Mouse (Mus musculus) CH12.LX (cell line): ENCODE measurements at regions not wholly inside any gene's neighbourhood (a gene's known extent, or its start where the extent isn't known, plus 50 kb on each side); places are given as distances from the start of the nearest gene placed in this dataset.
A peak's percentile ranks its signal among the peaks of the same experiment; 100 is the strongest.

Experiments used
- DNase-seq: peaks from one replicate; pipeline ENCODE4 v3.0.0-alpha.2; 2013; ENCODE audit errors: extremely low read depth
- H3K27ac ChIP-seq: 2 replicates; pipeline ENCODE4 v1.5.1; 2012; ENCODE audit warnings: low read depth, mild to moderate bottlenecking, control low read depth, moderate library complexity; ENCODE audit not compliant: insufficient read depth
- H3K27me3 ChIP-seq: replicated peaks from 2 replicates; pipeline ENCODE3; 2012; ENCODE audit warnings: inconsistent platforms
- H3K36me3 ChIP-seq, 2 experiments: replicated peaks in 1 of 2; 2 replicates each; pipeline versions ENCODE3 to v1.6.1; 2012; ENCODE audit warnings: inconsistent platforms in 1 of 2, low read length in 1 of 2, mild to moderate bottlenecking in 1 of 2, mixed read lengths in 1 of 2, moderate library complexity in 1 of 2; ENCODE audit not compliant: control insufficient read depth in 1 of 2, insufficient read depth in 1 of 2
- H3K4me1 ChIP-seq, 2 experiments: 2 replicates each; pipeline ENCODE4 v1.6.1; 2012; ENCODE audit warnings: inconsistent platforms in 1 of 2, moderate library complexity in 1 of 2; ENCODE audit not compliant: insufficient read depth in 2 of 2, control insufficient read depth in 1 of 2
- H3K4me2 ChIP-seq: 2 replicates; pipeline ENCODE4 v1.6.1; 2012; ENCODE audit warnings: low read depth, mild to moderate bottlenecking, control low read depth; ENCODE audit not compliant: poor library complexity, insufficient read depth, severe bottlenecking
- H3K4me3 ChIP-seq, 3 experiments: fragments of 150-350 bp in 1 of 3; sonication (generic) in 1 of 3; replicated peaks in 1 of 3; 2 replicates each; pipeline versions ENCODE3 to v1.5.1; 2011 to 2012; ENCODE audit warnings: low read depth in 2 of 3, low read length in 2 of 3, mild to moderate bottlenecking in 2 of 3, moderate library complexity in 2 of 3, control low read depth in 1 of 3, improper control_type of control experiment in 1 of 3, inconsistent platforms in 1 of 3, mixed read lengths in 1 of 3; ENCODE audit not compliant: poor library complexity in 1 of 3
- H3K79me2 ChIP-seq: replicated peaks from 2 replicates; pipeline ENCODE4 v1.6.1; 2012; ENCODE audit warnings: mild to moderate bottlenecking, moderate library complexity; ENCODE audit not compliant: control insufficient read depth, poor library complexity, insufficient read depth, severe bottlenecking; ENCODE audit errors: extremely low read depth
- H3K9ac ChIP-seq: 2 replicates; pipeline ENCODE4 v1.6.1; 2012; ENCODE audit warnings: low read depth, mild to moderate bottlenecking, control low read depth, moderate library complexity; ENCODE audit not compliant: insufficient read depth
- H3K9me3 ChIP-seq: replicated peaks from 2 replicates; pipeline ENCODE3; 2012; ENCODE audit warnings: low read length, inconsistent platforms, mixed read lengths
- BHLHE40 ChIP-seq: IDR thresholded peaks from 2 replicates; pipeline ENCODE4 v1.6.1; 2011; ENCODE audit warnings: mild to moderate bottlenecking, low read depth, low read length, improper control_type of control experiment
- CHD1 ChIP-seq: IDR thresholded peaks from 2 replicates; pipeline ENCODE4 v1.6.1; 2012; ENCODE audit warnings: low read depth, low read length, improper control_type of control experiment, inconsistent platforms
- CHD2 ChIP-seq: IDR thresholded peaks from 2 replicates; pipeline ENCODE4 v1.6.1; 2011; ENCODE audit warnings: low read length, improper control_type of control experiment
- CTCF ChIP-seq, 2 experiments: IDR thresholded peaks in 1 of 2; conservative IDR thresholded peaks in 1 of 2; 2 replicates each; pipeline ENCODE4 v1.5.1; 2011 to 2012; ENCODE audit warnings: low read depth in 2 of 2, low read length in 2 of 2, improper control_type of control experiment in 1 of 2, inconsistent platforms in 1 of 2, mild to moderate bottlenecking in 1 of 2, moderate library complexity in 1 of 2
- ELF1 ChIP-seq: IDR thresholded peaks from 2 replicates; pipeline ENCODE4 v1.6.1; 2014; ENCODE audit warnings: low read depth, mild to moderate bottlenecking, inconsistent platforms, low read length, improper control_type of control experiment
- EP300 ChIP-seq: IDR thresholded peaks from 2 replicates; pipeline ENCODE4 v1.6.1; 2011; ENCODE audit warnings: low read length, improper control_type of control experiment
- ETS1 ChIP-seq: conservative IDR thresholded peaks from 2 replicates; pipeline ENCODE4 v1.6.1; 2012; ENCODE audit warnings: low read depth, mild to moderate bottlenecking, inconsistent platforms, low read length, improper control_type of control experiment, moderate library complexity
- GABPA ChIP-seq: IDR thresholded peaks from 2 replicates; pipeline ENCODE4 v1.6.1; 2012; ENCODE audit warnings: low read depth, low read length, improper control_type of control experiment, inconsistent platforms; ENCODE audit not compliant: insufficient replicate concordance
- HCFC1 ChIP-seq: IDR thresholded peaks from 2 replicates; pipeline ENCODE4 v1.6.1; 2012; ENCODE audit warnings: low read depth, mild to moderate bottlenecking, inconsistent platforms, low read length, improper control_type of control experiment
- JUN ChIP-seq: IDR thresholded peaks from 2 replicates; pipeline ENCODE4 v1.6.1; 2011; ENCODE audit warnings: low read depth, mild to moderate bottlenecking, low read length, improper control_type of control experiment, moderate library complexity; ENCODE audit not compliant: insufficient read depth
- JUND ChIP-seq: conservative IDR thresholded peaks from 2 replicates; pipeline ENCODE4 v1.6.1; 2011; ENCODE audit warnings: low read depth, low read length, improper control_type of control experiment
- MAX ChIP-seq: IDR thresholded peaks from 2 replicates; pipeline ENCODE4 v1.6.1; 2011; ENCODE audit warnings: low read length, improper control_type of control experiment
- MXI1 ChIP-seq: IDR thresholded peaks from 2 replicates; pipeline ENCODE4 v1.6.1; 2011; ENCODE audit warnings: mild to moderate bottlenecking, low read depth, low read length, improper control_type of control experiment
- MYC ChIP-seq: IDR thresholded peaks from 2 replicates; pipeline ENCODE4 v1.6.1; 2011; ENCODE audit warnings: low read depth, mild to moderate bottlenecking, improper control_type of control experiment, low read length
- NELFE ChIP-seq: IDR thresholded peaks from 2 replicates; pipeline ENCODE4 v1.6.1; 2011; ENCODE audit warnings: low read depth, low read length, improper control_type of control experiment
- PAX5 ChIP-seq: IDR thresholded peaks from 2 replicates; pipeline ENCODE4 v1.6.1; 2012; ENCODE audit warnings: low read length, inconsistent platforms, mixed read lengths
- POLR2A ChIP-seq: IDR thresholded peaks from 2 replicates; pipeline ENCODE4 v1.6.1; 2011; ENCODE audit warnings: low read depth, mild to moderate bottlenecking, improper control_type of control experiment, low read length
- POLR2AphosphoS2 ChIP-seq: IDR thresholded peaks from 2 replicates; pipeline ENCODE4 v1.6.1; 2011; ENCODE audit warnings: low read depth, low read length, improper control_type of control experiment
- RAD21 ChIP-seq: IDR thresholded peaks from 2 replicates; pipeline ENCODE4 v1.6.1; 2011; ENCODE audit warnings: low read depth, mild to moderate bottlenecking, low read length, improper control_type of control experiment, moderate library complexity
- SIN3A ChIP-seq: IDR thresholded peaks from 2 replicates; pipeline ENCODE4 v1.6.1; 2012; ENCODE audit warnings: low read length, improper control_type of control experiment, inconsistent platforms
- TBP ChIP-seq: conservative IDR thresholded peaks from 2 replicates; pipeline ENCODE4 v1.6.1; 2011; ENCODE audit warnings: low read depth, low read length, improper control_type of control experiment
- TCF12 ChIP-seq: IDR thresholded peaks from 2 replicates; pipeline ENCODE4 v1.6.1; 2014; ENCODE audit warnings: low read depth, mild to moderate bottlenecking, inconsistent platforms, low read length, improper control_type of control experiment
- UBTF ChIP-seq: IDR thresholded peaks from 2 replicates; pipeline ENCODE4 v1.6.1; 2012; ENCODE audit warnings: low read depth, mild to moderate bottlenecking, inconsistent platforms, low read length, improper control_type of control experiment, moderate library complexity
- USF1 ChIP-seq: IDR thresholded peaks from 2 replicates; pipeline ENCODE4 v1.6.1; 2014; ENCODE audit warnings: low read depth, mild to moderate bottlenecking, inconsistent platforms, low read length, improper control_type of control experiment
- USF2 ChIP-seq: conservative IDR thresholded peaks from 2 replicates; pipeline ENCODE4 v1.6.1; 2011; ENCODE audit warnings: low read depth, low read length, improper control_type of control experiment
- ZC3H11A ChIP-seq: IDR thresholded peaks from 2 replicates; pipeline ENCODE4 v1.6.1; 2012; ENCODE audit warnings: low read depth, mild to moderate bottlenecking, inconsistent platforms, low read length, improper control_type of control experiment
- ZMIZ1 ChIP-seq: IDR thresholded peaks from 2 replicates; pipeline ENCODE4 v1.6.1; 2012; ENCODE audit warnings: low read depth, mild to moderate bottlenecking, inconsistent platforms, low read length, improper control_type of control experiment
- ZNF384 ChIP-seq: IDR thresholded peaks from 2 replicates; pipeline ENCODE4 v1.6.1; 2012; ENCODE audit warnings: low read depth, low read length, improper control_type of control experiment, inconsistent platforms
- dilution Hi-C: fragments of 300-500 bp; cut with MboI; formaldehyde crosslinking; loops from 2 replicates; pipeline ENCODE4 v1.14.3; 2020; ENCODE audit warnings: low sequenced_read_pairs; ENCODE audit not compliant: extremely low pct_unique_long_range_greater_than_20kb, extremely low pct_ligation_motif_present
- in situ Hi-C: fragments of 300-500 bp; cut with MboI; formaldehyde crosslinking; loops from 3 replicates; pipeline ENCODE4 v1.14.3; 2019; ENCODE audit warnings: low sequenced_read_pairs, low pct_ligation_motif_present, low pct_unique_long_range_greater_than_20kb, mixed read lengths

GRCm38 (mm10) chr5:73946164-73946563 is 122.1 kb downstream of the Usp46 start:
- Histone ChIP-seq H3K9ac (peak overlapping the region; percentile 95), H3K36me3 (peaks cover 13 to 31% of the 10 kb centered on the region in 2 experiments), H3K79me2 (peaks cover 17% of the 10 kb centered on the region), H3K9me3 (no peaks in the 10 kb centered on the region), H3K27me3 (no peaks in the 10 kb centered on the region), H3K4me1 (peaks cover 10 to 33% of the 10 kb centered on the region in 2 experiments), H3K4me3 (peak overlapping the region; percentile 60 to 81 (median 74)), H3K27ac (peak overlapping the region; percentile 34; the same call in 1 of the 2 replicates), H3K4me2 (peak overlapping the region; percentile 80; the same call in 1 of the 2 replicates)
- in situ Hi-C loops (no loop called here), dilution Hi-C loops (no loop called here)
- peak; percentile 87 for DNase-seq
- TF ChIP-seq EP300 = no peak
- no peak for TF ChIP-seq RAD21
- no peak for TF ChIP-seq MAX
- TF ChIP-seq POLR2A = peak; percentile 83
- no peak for TF ChIP-seq ZC3H11A
- peak; percentile 96 for TF ChIP-seq TBP
- no peak for TF ChIP-seq GABPA
- no peak for TF ChIP-seq PAX5
- TF ChIP-seq HCFC1 = peak; percentile 61
- no peak for TF ChIP-seq CTCF (conservative IDR thresholded peaks at IDR 0.05 in 1 of 2, IDR thresholded peaks at IDR 0.05 in 1 of 2; ENCODE audit: low read depth in 2 of 2, low read length in 2 of 2)
- no peak for TF ChIP-seq CHD1
- peak; percentile 77 for TF ChIP-seq USF1
- peak; percentile 73; the same call in 1 of the 2 replicates for TF ChIP-seq NELFE
- peak; percentile 50; the same call in 1 of the 2 replicates for TF ChIP-seq MYC
- peak; percentile 80 for TF ChIP-seq TCF12
- TF ChIP-seq USF2 = peak; percentile 65
- no peak for TF ChIP-seq ETS1
- TF ChIP-seq BHLHE40 = peak; percentile 88
- TF ChIP-seq ZNF384 = no peak
- TF ChIP-seq UBTF = no peak
- peak; percentile 92 for TF ChIP-seq ELF1
- TF ChIP-seq POLR2AphosphoS2 = no peak; the same call in 1 of the 2 replicates
- no peak for TF ChIP-seq ZMIZ1
- TF ChIP-seq JUND = peak; percentile 93
- peak; percentile 78 for TF ChIP-seq JUN
- TF ChIP-seq MXI1 = no peak
- TF ChIP-seq CHD2 = no peak
- no peak for TF ChIP-seq SIN3A
